Mouse (Mus musculus): ENCODE results near the gene Rbmx2. TPM values are rescaled to one million over a fixed set of nuclear protein-coding genes. Genes with fewer than 3 reads are reported as not detected.

Rbmx2 gene
- polyA plus RNA-seq, 1 experiment from 2014 or later = 15.3 TPM

DNA sequence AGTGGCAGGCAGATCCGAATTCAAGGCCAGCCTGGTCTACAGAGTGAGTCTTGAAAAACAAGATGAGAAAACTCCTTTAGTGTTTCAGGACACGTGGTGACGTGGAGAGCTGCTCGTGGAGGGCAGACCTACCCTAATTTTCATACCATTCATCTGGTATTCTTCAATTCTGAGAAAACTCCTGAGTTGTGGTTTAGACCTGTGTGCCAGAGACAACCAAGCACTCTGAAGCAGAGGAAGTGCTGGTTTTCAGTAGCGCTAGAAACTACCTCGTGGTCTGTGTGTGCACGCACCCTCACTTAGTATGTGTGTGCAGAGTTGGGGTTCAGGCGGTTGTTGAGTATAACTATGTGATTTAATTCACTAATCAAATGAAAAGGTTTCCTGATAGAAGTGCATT lies 18.0 kb downstream of the Rbmx2 start:
- ATAC-seq (replicated peaks; ENCODE audit: extremely low read depth, insufficient read depth, low FRiP score) = no peak
- 81% methylated on average over 8 of the region's 8 CpGs for WGBS
- Histone ChIP-seq H3K9me3 (replicated peaks; ENCODE audit: control insufficient read depth, low read length) (no peaks in the 10 kb centered on the region), H3K4me3 (ENCODE audit: low read length) (no peak overlapping the region), H3K4me2 (ENCODE audit: low read depth, low read length) (no peak overlapping the region), H3K27me3 (ENCODE audit: control insufficient read depth, insufficient read depth, low read length) (no peaks in the 10 kb centered on the region), H3K4me1 (ENCODE audit: control insufficient read depth, insufficient read depth, low read length) (no peaks in the 10 kb centered on the region), H3K27ac (ENCODE audit: low read length) (no peak overlapping the region), H3K36me3 (ENCODE audit: control insufficient read depth, insufficient read depth) (peaks cover 3% of the 10 kb centered on the region; the same call in 1 of the 2 replicates), H3K9ac (ENCODE audit: low read length) (no peak overlapping the region)

DNA sequence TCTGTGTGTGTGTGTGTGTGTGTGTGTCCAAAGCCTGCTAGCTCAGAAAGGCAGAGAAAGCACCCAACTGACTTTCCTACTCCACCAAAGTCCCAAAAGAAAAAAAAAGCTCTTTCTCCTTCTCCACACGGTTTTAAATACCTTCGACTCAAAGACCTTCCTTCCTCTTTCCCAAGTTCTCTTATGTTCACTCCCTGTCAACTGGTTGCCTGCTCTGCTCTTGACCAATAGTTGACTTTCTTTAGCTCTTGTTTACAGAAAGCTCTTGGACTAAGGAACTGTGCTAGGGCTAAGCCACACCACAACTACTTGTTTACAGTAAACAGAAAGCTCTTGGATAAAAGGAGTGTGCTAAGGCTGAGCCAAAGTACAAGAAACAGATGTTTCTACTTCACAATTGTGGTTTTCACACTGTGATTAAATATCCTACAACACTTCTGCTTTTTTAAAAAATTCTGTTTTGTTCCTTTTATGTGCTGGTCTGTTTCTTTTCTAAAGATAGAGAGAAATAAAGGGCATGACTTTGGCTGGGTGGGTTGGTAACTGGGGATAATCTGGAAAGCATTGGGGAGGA lies 60.0 kb downstream of the Rbmx2 start:
- Histone ChIP-seq H3K4me1 (ENCODE audit: control insufficient read depth, insufficient read depth, low read length) (no peaks in the 10 kb centered on the region), H3K9me3 (replicated peaks; ENCODE audit: control insufficient read depth, low read length) (no peaks in the 10 kb centered on the region), H3K27me3 (ENCODE audit: control insufficient read depth, insufficient read depth, low read length) (no peaks in the 10 kb centered on the region), H3K9ac (ENCODE audit: low read length) (no peak overlapping the region), H3K27ac (ENCODE audit: low read length) (no peak overlapping the region), H3K36me3 (ENCODE audit: control insufficient read depth, insufficient read depth) (no peaks in the 10 kb centered on the region), H3K4me2 (ENCODE audit: low read depth, low read length) (no peak overlapping the region), H3K4me3 (ENCODE audit: low read length) (no peak overlapping the region)
- no peak for ATAC-seq (replicated peaks; ENCODE audit: extremely low read depth, insufficient read depth, low FRiP score)
- WGBS = 74% methylated on average over 2 of the region's 2 CpGs

Other genes with a start within 250 kb of the Rbmx2 start
- gene Elf4, start 231.9 kb upstream of the Rbmx2 start, polyA plus RNA-seq (2015; fragmentation: Nextera tagmentation; extraction: Ambion mirVana) = 10.0 and 10.1 TPM in 2 replicates
- 123 and 139 TPM in 2 replicates for gene Aifm1, start 181.4 kb upstream of the Rbmx2 start, polyA plus RNA-seq (2015; fragmentation: Nextera tagmentation; extraction: Ambion mirVana)
- gene Rab33a, start 175.7 kb upstream of the Rbmx2 start, polyA plus RNA-seq (2015; fragmentation: Nextera tagmentation; extraction: Ambion mirVana) = 3.8 and 5.6 TPM in 2 replicates
- 5.1 and 5.8 TPM in 2 replicates for gene Zfp280c, start 100.5 kb upstream of the Rbmx2 start, polyA plus RNA-seq (2015; fragmentation: Nextera tagmentation; extraction: Ambion mirVana)
- gene Slc25a14, start 71.6 kb upstream of the Rbmx2 start, polyA plus RNA-seq (2015; fragmentation: Nextera tagmentation; extraction: Ambion mirVana) = 7.7 and 8.2 TPM in 2 replicates
- gene Gpr119, start 20.5 kb upstream of the Rbmx2 start, polyA plus RNA-seq (2015; fragmentation: Nextera tagmentation; extraction: Ambion mirVana) = not detected in 2 replicates
- not detected in 2 replicates for gene Gm595, start 182.7 kb downstream of the Rbmx2 start, polyA plus RNA-seq (2015; fragmentation: Nextera tagmentation; extraction: Ambion mirVana)

Measured in heart, embryonic 16.5 days (tissue).